Mouse (Mus musculus): Measurements from ENCODE around the gene 3110018I06Rik.

Gene 3110018I06Rik

GRCm38 (mm10) chr12:107488371-107488770 lies at the start of gene 3110018I06Rik:
Gene 3110018I06Rik (plus strand): TSS chr12:107488632.
- no peak for DNase-seq (ENCODE audit: low spot score in 2 of 2)

GRCm38 (mm10) chr12:107444681-107445080 lies 43.8 kb upstream of the 3110018I06Rik start:
- DNase-seq (ENCODE audit: low spot score in 2 of 2): no peak

GRCm38 (mm10) chr12:107457835-107458234 lies 30.6 kb upstream of the 3110018I06Rik start:
- DNase-seq (ENCODE audit: low spot score in 2 of 2): no peak

GRCm38 (mm10) chr12:107464731-107465130 lies 23.7 kb upstream of the 3110018I06Rik start:
- DNase-seq (ENCODE audit: low spot score in 2 of 2): no peak

GRCm38 (mm10) chr12:107476441-107477291 lies 11.8 kb upstream of the 3110018I06Rik start:
- no peak for DNase-seq (ENCODE audit: low spot score in 2 of 2)

- no peak for DNase-seq (ENCODE audit: low spot score in 2 of 2)
Measured at GRCm38 (mm10) chr12:107479350-107479749, 9.1 kb upstream of the 3110018I06Rik start.

GRCm38 (mm10) chr12:107483031-107483430 lies 5.4 kb upstream of the 3110018I06Rik start:
- no peak for DNase-seq (ENCODE audit: low spot score in 2 of 2)

GRCm38 (mm10) chr12:107491344-107491743 lies 2.9 kb downstream of the 3110018I06Rik start:
- no peak for DNase-seq (ENCODE audit: low spot score in 2 of 2)

GRCm38 (mm10) chr12:107496924-107497323 lies 8.5 kb downstream of the 3110018I06Rik start:
- no peak for DNase-seq (ENCODE audit: low spot score in 2 of 2)

GRCm38 (mm10) chr12:107509661-107510237 lies 21.3 kb downstream of the 3110018I06Rik start:
- no peak for DNase-seq (ENCODE audit: low spot score in 2 of 2)

GRCm38 (mm10) chr12:107511112-107511511 lies 22.7 kb downstream of the 3110018I06Rik start:
- no peak for DNase-seq (ENCODE audit: low spot score in 2 of 2)

GRCm38 (mm10) chr12:107516265-107517217 lies 28.1 kb downstream of the 3110018I06Rik start:
- no peak for DNase-seq (ENCODE audit: low spot score in 2 of 2)

GRCm38 (mm10) chr12:107520941-107521340 lies 32.5 kb downstream of the 3110018I06Rik start:
- DNase-seq (ENCODE audit: low spot score in 2 of 2): no peak

- DNase-seq (ENCODE audit: low spot score in 2 of 2): no peak
Measured at GRCm38 (mm10) chr12:107528346-107528880, 40.0 kb downstream of the 3110018I06Rik start.

- no peak for DNase-seq (ENCODE audit: low spot score in 2 of 2)
Measured at GRCm38 (mm10) chr12:107532871-107533270, 44.4 kb downstream of the 3110018I06Rik start.
